Mouse (Mus musculus): Measurements from ENCODE around the gene Theg. TPM values are rescaled to one million over a fixed set of nuclear protein-coding genes. Genes with fewer than 3 reads are reported as not detected.

The Theg gene
- total RNA-seq, 2 experiments from 2014 or later = not detected

DNA sequence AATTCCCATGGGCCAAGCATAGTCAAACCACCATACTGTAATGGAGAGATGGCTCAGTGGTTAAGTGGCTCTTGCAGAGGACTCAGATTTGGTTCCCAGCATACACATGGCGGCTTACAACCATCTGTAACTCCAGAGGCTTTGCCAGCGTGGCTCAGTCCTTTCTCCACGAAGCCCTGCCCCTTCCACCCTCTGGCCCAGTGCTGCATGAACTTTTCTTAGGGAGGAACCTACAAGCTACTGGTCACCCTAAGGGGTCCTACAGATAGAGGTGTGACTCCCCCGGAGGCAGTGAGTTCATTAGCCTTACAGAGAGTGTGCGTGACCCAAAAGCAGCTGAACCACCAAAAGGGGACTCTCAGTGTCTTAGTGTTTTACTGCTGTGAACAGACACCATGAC, 30.2 kb downstream of the Theg start:
- DNase-seq (ENCODE audit: low spot score in 2 of 2) = no peak

DNA sequence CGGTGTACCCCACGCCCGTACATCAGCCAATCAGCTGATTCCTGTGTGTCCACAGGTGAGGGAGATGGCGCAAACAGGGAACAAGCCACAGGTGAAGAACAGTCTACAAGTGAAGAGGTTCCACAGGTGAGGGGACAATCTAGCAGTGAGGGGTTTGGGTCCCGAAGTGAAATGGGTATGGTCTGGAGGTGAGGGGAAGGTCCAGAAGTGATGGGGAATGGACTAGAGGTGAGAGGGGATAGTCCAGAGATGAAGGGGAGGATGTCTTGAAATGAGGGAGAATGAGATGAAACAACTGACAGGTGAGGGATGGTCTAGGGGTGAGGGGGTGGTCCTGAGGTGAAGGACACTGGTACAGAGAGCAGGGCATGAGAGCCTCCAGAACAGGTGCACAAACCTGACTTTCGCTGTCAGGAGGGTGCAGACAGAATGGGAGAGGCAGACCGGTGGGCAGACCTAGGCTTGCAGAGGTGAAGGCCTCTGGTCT, 31.9 kb downstream of the Theg start:
- DNase-seq (ENCODE audit: low spot score in 2 of 2) = no peak

DNA sequence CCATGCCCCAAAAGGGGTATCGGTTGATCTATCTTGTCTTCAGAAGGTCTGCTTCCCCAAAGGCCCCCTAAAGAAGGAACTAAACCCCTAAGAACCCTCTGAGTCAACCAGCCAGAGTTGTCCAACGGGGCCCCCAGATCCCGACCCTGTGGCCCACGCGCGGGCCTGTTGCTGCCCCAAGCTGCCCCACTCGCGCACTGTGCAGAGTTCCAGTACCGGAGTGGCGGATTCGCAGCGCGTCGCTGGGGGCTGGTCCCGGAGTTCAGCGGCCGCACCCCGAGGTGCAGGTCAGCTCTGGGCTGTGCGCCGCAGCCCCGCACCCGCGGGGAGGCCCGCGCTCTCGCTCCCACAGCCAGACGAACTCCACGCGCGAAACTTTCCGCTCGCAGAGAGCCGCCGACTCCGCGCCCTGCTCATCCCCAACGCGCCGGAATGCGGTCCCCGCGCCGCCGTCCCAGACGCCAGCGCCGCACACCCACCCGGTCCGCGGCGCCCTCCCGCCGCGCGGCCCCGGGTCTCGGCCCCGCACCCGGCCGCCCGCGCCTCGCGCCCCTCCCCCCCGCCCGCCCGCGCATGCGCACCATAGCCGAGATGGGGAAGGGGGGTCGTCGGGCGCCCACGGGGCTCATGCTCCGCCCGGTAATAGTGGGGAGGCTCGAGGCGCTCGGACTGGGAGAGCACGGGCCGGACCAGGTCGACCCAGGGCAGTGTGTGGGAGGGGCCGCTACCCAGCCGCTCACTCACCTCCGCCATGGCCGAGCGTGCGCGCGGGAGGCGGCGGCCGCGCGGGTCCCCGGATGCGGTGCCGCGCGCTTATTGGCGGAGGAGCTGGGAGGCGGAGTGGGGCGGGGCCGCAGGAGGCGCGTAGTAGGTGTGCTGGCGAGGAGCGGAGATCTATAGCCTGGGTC, 32.5 kb downstream of the Theg start, which contains the start of gene Mier2:
TSS of gene Mier2 (minus strand) at position 870 of the 908 bp plus-strand sequence.
- peak; percentile 80 to 81 for DNase-seq (ENCODE audit: low spot score in 2 of 2)

DNA sequence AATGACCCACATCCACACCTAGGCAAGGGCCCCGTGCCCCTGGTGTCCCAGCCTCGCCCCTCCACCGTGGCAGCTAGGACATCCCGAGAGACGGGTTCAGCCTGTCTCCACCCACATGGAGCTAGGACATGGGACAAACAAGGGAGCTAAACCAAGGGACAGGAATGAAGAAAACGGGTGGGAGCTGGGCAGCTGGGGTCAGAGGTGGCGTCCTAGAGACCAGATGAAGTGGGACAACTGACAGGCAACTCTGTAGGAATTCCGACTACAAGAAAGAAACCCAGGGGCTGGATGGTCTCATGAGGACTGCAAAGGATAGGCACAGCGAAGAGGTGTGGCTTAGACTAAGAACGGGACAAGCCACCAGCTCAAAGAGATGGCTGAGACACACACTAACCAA, 33.4 kb downstream of the Theg start:
- no peak for DNase-seq (ENCODE audit: low spot score in 2 of 2)

DNA sequence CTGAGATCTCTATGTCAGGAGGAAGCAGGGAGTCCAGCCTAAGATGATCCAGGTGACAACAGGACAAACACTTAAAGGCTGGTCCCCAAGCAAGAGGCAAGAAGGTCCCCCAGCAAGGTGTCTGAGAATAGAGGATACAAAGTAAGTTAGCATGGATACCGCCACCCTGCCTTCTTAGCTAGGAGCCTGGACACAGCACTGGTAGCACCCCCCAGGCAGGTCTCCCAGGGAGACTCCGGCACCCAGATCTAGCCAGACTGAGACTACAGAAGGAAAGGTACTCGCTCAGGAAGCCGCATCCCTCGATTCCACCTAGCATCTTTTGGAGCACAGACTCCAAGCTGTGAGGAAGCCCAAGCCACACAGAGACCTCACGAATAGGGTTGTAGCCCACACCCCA, 34.0 kb downstream of the Theg start:
- DNase-seq (ENCODE audit: low spot score in 2 of 2) = no peak

DNA sequence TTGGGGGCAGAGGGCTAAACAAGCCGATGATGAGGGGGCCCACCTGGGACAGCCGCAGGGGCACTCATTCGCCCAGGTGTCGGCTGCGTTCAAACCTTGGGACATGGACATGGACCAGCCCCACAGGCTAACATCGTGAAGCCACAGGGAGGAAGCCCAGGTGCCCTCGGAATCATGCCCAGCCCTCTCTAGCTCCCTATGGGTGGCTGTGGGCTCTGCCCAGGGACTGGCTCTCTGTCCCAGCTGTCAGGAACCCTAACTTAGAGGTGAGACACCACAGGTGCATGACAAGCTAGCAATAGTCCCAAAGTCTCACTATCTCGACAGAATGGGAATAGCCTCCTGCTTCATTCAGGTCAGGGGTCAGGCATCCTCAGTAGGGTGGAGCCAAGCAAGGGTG, 34.6 kb downstream of the Theg start:
- DNase-seq (ENCODE audit: low spot score in 2 of 2) = no peak

DNA sequence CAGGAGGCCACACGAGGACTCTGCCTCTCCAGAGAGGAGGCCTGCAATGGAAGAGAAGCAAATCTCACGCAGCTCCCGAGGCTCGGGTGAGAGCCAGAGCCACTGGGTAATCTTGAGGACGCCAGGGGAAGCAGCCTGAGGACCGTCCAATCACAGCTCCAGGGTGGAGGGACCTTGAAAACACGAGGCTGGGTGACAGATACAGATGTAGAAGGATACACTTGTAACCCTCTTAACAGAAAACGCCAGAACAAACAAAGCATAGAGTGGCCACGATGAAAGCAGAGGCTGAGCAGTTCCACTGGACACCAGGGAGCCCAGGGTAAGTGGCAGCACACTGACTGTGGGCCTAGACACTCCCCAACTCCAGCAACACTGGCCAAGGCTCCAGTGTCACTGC, 36.8 kb downstream of the Theg start:
- no peak for DNase-seq (ENCODE audit: low spot score in 2 of 2)

DNA sequence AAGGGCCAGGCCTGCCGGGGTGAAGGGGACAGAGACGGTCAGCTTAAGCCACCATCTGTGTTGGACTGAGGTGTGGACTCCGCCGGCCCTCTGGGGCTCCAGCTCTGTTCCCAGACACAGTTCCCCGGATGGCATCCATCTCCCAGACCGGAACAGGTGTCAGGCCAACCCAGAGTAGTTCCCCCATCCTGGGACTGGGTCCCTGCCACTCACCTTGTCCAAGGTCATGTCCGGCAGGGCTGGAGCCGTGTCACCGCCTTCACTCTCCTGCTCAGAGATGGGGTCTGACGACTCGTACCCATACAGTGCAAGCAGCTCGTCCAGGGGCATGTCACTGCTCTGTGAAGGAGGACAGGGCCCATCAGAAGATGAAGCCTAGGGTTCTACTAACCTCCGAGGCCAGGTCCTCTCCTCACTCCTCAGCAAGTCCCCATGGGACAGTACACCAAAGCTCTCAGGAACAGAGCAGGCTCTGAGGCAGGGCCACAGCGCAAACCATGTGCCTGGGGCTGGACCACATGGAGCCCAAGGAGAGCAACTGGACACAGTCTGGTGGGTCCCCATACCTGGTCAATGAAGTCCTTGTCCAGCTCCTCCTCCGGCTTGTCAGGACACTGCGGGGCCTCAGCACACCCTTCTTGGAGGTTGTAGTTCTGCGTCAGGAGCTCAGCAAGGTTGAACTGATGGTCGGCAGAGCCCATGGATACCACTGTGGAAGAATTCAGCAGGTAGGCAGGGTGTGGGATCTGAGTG, 38.0 kb downstream of the Theg start:
- DNase-seq (ENCODE audit: low spot score in 2 of 2) = no peak

DNA sequence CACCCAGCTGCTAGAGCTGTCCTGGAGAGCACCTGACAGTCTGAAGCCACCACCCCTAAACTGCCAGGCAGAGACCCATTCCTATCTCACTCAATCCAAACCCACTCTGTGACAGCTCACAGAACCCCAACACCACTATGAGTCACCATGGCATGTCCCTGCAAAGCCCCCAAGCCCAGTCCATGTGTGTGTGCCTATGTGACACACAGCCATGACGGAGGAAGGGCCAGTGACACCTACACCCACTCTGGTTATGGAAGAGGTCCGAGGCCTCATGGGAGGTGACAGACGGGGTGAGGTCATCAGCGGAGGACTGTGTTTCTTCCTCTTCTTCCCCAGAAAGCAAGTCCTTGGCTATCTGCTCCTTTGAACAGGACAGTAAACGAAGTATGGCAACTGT, 38.6 kb downstream of the Theg start:
- no peak for DNase-seq (ENCODE audit: low spot score in 2 of 2)

DNA sequence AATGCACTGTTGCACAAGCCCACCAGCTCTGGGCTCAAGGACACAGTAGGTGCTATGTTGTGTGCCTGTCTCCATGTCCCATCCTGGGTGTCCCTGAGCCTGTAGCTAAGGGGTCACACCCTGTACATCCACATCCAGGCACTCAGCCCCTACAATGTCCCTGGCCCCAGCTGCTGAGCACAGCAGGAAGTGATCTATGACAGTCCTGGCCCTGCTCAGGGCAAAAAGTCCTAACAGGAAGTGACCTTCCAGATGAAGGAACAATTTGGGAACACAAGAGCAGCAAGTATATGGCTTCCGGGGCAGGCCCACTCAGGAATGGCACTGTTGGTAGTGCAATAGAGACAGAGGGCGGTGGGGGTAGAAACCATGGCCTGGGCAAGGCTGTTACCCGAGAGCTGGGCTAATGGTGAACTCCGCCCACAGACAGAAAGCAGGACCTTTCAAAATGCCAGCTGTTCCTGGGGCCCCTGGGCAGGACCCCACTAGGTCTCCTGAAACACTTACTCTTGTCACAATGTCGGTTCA, 39.9 kb downstream of the Theg start:
- DNase-seq (ENCODE audit: low spot score in 2 of 2) = no peak

DNA sequence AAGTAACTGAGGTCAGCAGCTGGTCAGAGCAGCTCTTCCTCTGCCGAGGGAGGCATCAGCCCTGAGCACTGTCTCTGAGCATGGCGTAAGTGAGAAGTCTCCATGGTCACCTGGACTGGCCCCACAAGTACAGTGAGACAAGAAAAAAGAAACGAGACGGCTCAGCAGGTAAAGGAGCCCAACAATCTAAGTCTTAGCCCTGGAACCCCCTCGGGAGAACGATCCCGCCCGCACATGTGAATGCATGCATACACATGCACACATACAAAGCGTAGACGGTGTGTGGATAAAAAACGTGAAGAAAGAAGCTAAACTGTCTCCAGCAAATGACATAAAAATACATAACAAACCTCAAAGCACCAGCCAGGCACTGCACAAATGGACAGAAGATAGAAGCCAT, 40.6 kb downstream of the Theg start:
- DNase-seq (ENCODE audit: low spot score in 2 of 2) = no peak

DNA sequence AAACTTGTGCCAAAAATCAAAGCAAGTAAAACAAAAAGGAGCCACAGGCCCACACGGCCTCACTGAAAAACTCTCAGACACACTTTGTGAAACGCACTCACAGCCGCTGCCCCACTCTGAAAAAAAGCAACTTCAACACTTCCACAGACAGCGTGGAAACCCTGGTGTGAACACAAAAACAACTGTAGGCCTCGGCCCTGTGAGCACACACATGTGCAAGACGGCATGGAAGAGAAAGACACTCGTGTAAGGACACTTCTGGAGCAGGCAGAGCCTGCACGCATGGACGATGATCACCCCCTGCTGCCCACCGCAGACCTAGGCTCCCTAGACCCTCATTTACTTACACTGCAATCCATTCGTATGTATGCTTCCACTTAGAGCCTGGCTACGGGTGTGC, 41.2 kb downstream of the Theg start:
- no peak for DNase-seq (ENCODE audit: low spot score in 2 of 2)

DNA sequence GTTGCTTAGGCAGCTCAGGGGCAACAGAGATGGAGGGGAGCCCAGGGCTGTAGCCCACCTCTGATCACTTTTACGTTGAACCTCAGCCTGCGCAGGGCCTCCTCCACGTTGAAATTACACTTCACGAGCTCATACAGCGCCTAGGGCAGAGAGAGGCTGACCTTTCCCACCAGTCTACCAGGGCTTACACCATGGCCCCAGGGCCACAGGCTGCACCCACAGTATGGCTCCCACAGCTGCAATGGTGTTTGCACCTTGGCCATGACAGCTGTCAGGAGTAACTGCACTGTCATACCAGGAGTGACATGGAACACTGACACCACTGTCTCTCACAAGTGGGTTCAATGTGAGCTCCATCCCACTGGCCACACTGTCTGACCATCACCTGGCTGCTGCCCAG, 42.5 kb downstream of the Theg start:
- no peak for DNase-seq (ENCODE audit: low spot score in 2 of 2)

DNA sequence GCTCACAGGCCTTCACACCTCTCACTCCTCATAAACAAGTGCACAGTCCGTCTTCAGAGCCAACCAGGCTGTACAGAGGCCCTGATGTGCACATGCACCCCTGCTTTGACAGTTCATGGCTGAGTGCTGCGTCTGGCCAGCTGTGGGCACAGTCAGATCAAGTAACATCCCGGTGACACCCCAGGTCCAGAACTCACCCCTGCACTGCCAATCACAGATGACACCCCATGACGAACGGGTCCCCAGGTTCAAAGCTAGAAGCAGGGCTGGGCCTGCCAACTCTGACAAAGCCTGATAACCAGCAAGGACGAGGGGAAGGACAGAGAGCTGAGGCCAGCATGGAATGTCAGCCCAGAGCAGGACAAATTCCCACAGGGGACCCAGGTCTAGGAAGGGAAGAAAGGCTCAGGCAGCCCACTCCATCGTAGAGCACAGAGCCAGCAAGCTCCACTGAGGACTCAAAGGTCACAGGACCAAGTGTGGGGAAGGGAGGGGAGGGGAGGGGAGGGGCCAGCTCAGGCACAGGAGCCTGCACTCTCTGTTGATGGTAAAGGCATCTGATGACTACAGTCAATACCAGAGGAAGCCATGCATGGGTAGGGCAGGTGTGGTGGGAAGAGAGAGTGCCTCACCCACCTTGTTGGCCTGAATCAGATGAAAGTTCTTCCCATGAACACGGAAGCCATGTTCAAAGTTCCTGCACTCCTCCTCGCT, 43.1 kb downstream of the Theg start:
- DNase-seq (ENCODE audit: low spot score in 2 of 2) = no peak

DNA sequence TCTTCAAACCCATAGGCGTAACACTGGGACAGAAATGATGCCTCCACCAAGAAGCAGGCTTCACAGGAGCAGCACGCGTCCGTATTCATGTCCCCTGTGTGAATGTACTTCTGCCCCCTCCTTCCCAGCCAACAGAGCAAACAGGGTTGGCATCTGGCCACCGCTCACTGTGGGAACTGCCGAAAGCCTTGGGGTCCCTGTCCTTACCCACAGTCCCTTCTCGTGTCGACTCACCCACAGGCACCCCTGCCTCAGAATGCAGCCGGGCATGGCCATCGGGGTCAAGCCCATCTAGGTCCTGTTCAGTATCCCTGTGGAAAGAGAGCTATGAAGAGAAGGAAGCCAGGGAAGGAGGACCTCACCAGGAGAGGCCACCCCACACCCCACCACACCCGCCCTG, 45.0 kb downstream of the Theg start:
- no peak for DNase-seq (ENCODE audit: low spot score in 2 of 2)

DNA sequence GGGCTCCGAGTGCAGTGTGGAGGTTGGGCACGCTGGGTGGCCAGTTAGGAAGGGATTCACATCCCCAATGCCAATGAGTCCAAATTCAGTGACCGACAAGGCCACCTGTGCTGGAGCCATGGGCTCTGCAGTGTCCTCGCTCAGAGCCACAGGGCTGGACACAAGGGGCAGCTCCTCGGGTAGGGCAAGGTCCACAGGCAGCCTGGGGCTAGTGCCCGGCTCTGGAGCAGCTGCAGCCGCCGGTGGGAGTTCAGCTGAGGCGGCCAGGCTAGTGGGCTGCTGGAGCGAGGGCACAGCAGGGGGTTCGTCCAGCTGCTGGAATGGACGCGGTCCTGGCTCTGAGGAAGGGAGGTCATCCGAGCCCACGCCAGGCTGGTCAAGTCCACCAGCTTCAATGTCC, 45.6 kb downstream of the Theg start:
- no peak for DNase-seq (ENCODE audit: low spot score in 2 of 2)

DNA sequence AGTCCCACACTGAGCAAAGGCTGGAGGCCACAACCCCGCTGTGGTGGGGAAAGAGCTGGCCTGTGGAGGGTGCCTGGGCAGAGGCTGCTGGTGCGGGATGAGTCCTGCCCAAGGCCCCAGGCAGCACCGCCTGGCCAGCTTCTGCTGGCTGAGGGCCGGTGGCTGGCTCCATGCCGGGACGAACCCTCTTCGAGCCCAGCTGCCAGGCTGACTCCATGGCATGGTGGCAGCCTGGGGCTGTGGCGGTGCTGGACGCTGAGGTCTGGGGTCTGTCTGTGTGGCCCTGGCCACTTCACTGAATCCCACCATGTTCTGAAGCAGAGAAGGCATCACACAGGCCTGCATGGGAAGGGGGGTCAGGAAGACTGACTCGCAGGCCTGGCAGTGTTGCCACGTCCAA, 46.4 kb downstream of the Theg start:
- no peak for DNase-seq (ENCODE audit: low spot score in 2 of 2)

DNA sequence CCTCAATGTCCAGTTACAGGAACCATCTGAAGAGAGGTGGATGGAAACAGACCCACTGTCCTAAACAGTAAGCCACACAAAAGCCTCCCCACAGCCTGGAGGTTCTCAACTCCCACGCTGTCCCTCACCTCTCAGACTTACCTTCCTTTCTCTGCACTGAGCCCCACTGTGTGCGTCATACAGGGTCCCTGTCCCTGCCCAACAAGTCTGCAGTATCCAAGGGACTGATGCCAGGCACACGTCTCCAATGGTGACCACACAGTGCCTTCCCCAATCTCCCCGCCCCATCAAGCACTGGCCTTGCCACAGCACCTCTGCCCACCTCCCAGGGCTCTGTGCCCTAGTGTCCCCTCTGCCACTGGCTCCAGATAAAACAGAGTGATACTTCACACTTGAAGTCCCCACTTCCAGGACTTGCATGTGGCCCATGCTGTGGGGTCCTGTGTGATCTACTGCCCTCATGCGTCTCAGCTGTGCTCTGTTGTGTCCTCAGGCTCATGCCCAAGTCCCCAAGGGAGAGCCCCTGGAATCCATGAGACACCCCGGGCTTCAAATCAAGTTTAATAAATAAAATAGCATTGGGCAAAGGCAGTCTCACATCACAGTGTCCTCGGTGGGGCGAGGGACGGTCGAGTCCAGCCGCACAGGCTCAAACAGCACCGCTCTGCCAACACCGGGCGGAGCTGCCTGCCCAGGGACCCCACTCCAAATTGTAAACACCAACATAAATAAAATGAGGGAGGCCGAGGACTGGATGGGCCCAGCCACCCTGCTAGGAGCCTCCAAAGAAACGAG, 47.2 kb downstream of the Theg start:
- DNase-seq (ENCODE audit: low spot score in 2 of 2) = no peak

DNA sequence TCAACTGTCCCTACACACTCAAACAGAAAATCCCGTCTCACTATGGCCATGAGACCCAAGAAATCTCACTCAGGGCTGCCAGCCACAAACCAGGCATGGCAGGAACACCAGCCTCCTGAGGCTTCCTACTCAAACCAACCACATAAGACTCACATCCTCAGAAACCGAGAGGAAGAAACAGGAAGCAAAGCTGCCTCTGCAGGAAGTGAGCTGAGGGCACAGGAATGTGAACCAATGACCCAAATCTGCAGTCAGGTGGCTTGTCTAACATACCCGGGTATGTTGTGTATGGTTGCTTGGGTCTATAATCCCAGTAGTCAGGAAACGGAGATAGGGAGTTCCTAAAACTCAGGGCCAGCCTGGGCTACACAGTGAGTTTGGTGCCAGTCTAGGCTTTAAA, 48.3 kb downstream of the Theg start:
- no peak for DNase-seq (ENCODE audit: low spot score in 2 of 2)

DNA sequence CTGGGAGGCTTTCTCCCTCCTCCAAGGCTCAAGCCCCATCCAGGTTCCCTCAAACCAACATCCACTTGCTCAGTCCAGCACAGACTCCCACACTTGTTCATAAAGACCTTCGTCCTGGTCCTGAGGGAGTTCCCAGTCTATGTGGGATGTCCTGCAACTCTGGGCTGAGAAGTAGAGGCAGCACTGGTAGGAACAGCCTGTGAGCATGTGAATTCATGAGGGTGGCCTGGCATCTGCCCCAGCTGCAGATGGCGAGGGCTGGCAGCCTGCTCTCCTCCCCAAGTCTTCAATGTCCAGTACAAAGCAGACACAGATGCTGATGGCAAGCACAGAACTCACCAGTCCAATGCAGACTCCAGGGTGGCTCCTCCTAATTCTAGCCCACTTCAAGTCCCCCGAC, 48.8 kb downstream of the Theg start:
- no peak for DNase-seq (ENCODE audit: low spot score in 2 of 2)

DNA sequence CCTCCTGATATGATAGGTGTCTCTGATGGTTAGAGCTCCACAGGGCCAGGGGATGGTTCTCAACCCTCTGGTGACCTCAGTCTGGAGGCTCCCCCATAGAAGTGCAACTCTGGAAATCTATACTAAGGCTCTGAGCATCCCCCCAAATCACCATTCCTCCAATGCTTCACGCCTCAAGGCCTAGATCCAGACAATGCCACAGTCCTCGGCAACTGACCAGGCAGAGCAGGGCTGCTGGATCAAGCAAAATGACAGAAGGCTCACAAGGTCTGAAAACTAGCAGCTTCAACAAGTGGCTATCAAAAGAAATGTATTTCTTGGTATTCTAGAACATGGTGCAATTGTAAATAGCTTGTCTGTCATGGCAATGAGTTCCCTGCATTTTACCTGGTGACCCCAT, 49.4 kb downstream of the Theg start:
- DNase-seq (ENCODE audit: low spot score in 2 of 2) = no peak

Data from layer of hippocampus, postnatal 14 days (tissue).